Mouse (Mus musculus) embryonic fibroblast, embryonic 13.5 days (primary cell): ENCODE measurements around the gene Asb18.

Experiments
- CTCF ChIP-seq: IDR thresholded peaks from 2 replicates; pipeline ENCODE4 v1.5.1; 2011; ENCODE audit warnings: mild to moderate bottlenecking, control low read depth, low read length, moderate library complexity, borderline replicate concordance; ENCODE audit not compliant: insufficient read depth
- POLR2A ChIP-seq: IDR thresholded peaks from 2 replicates; pipeline ENCODE4 v1.6.1; 2011; ENCODE audit warnings: low read depth, mild to moderate bottlenecking, control low read depth, low read length, moderate library complexity

DNA sequence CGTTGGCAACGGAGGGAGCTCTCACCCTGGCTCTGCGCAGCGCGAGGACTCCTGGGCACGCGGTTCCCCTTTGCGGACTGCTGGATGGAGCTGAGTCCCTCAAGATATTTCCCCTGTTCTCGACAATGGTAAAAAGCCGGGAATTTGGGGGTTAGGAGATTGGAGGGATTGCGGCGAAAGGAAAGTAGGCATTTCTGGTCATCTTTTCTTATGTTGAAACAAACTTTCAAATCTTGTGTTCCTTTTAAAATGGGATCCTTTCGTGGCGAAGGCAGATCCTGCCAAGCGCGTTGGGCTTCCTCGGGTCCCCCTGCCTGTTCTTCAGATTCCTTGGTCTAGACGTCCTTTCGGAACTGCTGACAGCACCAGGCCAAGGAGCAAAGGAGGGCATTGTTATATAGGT lies 82.4 kb downstream of the Asb18 start:
- TF ChIP-seq CTCF, result no peak
- no peak for TF ChIP-seq POLR2A
